Mouse (Mus musculus): ENCODE results near the gene Spata20.

DNA sequence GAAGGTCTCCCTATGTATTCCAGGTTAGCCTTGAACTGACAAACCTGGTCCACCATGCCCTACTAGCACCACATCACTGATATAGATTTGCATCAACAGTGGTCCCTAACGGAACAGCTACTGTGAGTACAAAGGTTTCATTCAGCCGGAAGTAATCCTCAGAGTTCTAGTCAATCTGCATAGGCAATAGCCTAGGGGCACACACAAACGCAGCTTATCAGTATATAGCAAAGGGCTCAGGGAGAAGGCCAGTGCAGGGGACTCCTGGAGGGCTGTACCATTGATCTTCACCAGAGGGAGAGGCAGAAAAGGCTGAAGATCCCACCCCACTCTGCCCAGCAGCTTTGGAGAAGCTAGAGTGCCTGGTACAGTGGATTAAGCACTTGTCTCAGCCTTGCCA is 39.0 kb downstream of the Spata20 start:
- TF ChIP-seq TAL1 (IDR thresholded peaks at IDR 0.05; ENCODE audit: low read length) (no peak), GATA1 (IDR thresholded peaks at IDR 0.05; ENCODE audit: low read length) (no peak)
